Comparison of ENCODE assay signal across 17 mouse cellular contexts in the genomic region with DNA sequence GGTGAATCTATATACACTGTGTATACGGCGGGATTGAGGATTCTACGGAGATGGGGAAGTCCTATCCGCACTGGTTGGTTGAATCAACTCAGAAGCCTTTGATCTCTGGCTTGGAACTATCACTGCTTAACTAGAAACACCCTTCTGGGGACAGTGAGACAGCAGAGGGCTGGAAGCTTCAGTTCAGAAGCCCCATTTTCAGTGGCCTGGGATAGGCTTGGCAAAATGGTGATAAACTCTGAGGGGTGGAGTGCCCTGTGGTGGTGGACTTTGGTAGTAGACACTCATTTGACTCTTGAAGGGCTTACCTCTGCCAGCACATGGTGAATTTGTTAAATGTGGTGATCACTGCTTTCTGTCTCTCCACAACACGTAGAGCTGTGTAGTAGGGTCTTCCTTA. TPM values are rescaled to one million over a fixed set of nuclear protein-coding genes. Genes with fewer than 3 reads are reported as not detected.
DNase-seq lines count a peak whose midpoint lies in the region; ATAC-seq and TF ChIP-seq lines count a peak whose summit lies in the region.
"Had no signal": no experiment of that assay in that cellular context is flagged by ENCODE, and none has a peak within 500 bp of the region (broad histone marks: within the 10 kb centered on the region; RNA-seq: fewer than 3 reads in every experiment).

No protein-coding gene starts in this region.

- H3K9ac ChIP-seq in liver, adult 2 months (ENCODE audit: low read depth, low read length) = no peak overlapping the region
- peak overlapping the region; percentile 71 for H3K9ac ChIP-seq in liver, embryonic 14.5 days (replicated peaks)
- no peak overlapping the region for H3K9ac ChIP-seq in stomach, postnatal 0 days (ENCODE audit: low read length)
- no peak overlapping the region for H3K9ac ChIP-seq in midbrain, embryonic 16.5 days (ENCODE audit: low read depth, low read length)
- H3K9ac ChIP-seq: embryonic facial prominence, embryonic 12.5 days; forebrain, embryonic 13.5 days; forebrain, postnatal 0 days; heart, embryonic 12.5 days; hindbrain, embryonic 15.5 days had no signal

- peaks cover 12% of the 10 kb centered on the region; the same call in 1 of the 2 replicates for H3K79me2 ChIP-seq in liver, adult 2 months (ENCODE audit: control insufficient read depth, insufficient read depth, low read length)

- peak overlapping the region; percentile 78 for H3K27ac ChIP-seq in liver, adult 2 months (replicated peaks; ENCODE audit: insufficient read depth, low read depth, low read length)
- H3K27ac ChIP-seq in liver, embryonic 14.5 days = peak overlapping the region; percentile 100
- H3K27ac ChIP-seq in stomach, postnatal 0 days (replicated peaks) = no peak overlapping the region
- H3K27ac ChIP-seq in cerebellum, adult 2 months (ENCODE audit: insufficient read depth, low read length) = no peak overlapping the region
- H3K27ac ChIP-seq in midbrain, embryonic 16.5 days (ENCODE audit: low read length) = no peak overlapping the region
- H3K27ac ChIP-seq: embryonic facial prominence, embryonic 12.5 days; forebrain, embryonic 13.5 days; hindbrain, embryonic 10.5 days; hindbrain, embryonic 15.5 days had no signal

- 67% methylated on average over 5 of the region's 5 CpGs for WGBS in liver, adult 2 months
- 84% methylated on average over 5 of the region's 5 CpGs for WGBS in liver, embryonic 14.5 days (ENCODE audit: insufficient replicate concordance)
- 93% methylated on average over 5 of the region's 5 CpGs for WGBS in stomach, postnatal 0 days
- WGBS in cerebellum, adult 2 months = 92% methylated on average over 5 of the region's 5 CpGs
- 84% methylated on average over 5 of the region's 5 CpGs for WGBS in midbrain, embryonic 16.5 days

- peak overlapping the region; percentile 29 for H3K4me2 ChIP-seq in liver, embryonic 14.5 days (ENCODE audit: low read depth)
- H3K4me2 ChIP-seq in stomach, postnatal 0 days (replicated peaks; ENCODE audit: low read depth) = no peak overlapping the region
- no peak overlapping the region for H3K4me2 ChIP-seq in midbrain, embryonic 16.5 days (ENCODE audit: low read length)
- H3K4me2 ChIP-seq: embryonic facial prominence, embryonic 12.5 days; forebrain, embryonic 13.5 days; heart, embryonic 12.5 days; hindbrain, embryonic 15.5 days had no signal

- peak; percentile 47 for ATAC-seq in erythroblast, adult 5-6 weeks (replicated peaks; ENCODE audit: low FRiP score, poor library complexity, severe bottlenecking)
- peak; percentile 32; the same call in 1 of the 2 replicates for ATAC-seq in liver, embryonic 14.5 days (ENCODE audit: insufficient read depth)
- ATAC-seq in stomach, postnatal 0 days (ENCODE audit: low FRiP score, low TSS enrichment) = no peak
- no peak for ATAC-seq in midbrain, embryonic 16.5 days
- ATAC-seq: forebrain, embryonic 13.5 days; forebrain, postnatal 0 days had no signal

- no peaks in the 10 kb centered on the region for H3K9me3 ChIP-seq in liver, embryonic 14.5 days (ENCODE audit: control insufficient read depth, low read length)
- no peaks in the 10 kb centered on the region for H3K9me3 ChIP-seq in stomach, postnatal 0 days (ENCODE audit: control insufficient read depth, low read length)
- H3K9me3 ChIP-seq in midbrain, embryonic 16.5 days (replicated peaks; ENCODE audit: control insufficient read depth, low read length, poor library complexity, severe bottlenecking) = no peaks in the 10 kb centered on the region
- H3K9me3 ChIP-seq: embryonic facial prominence, embryonic 12.5 days; forebrain, embryonic 13.5 days; heart, embryonic 12.5 days; hindbrain, embryonic 10.5 days; hindbrain, embryonic 15.5 days had no signal

- TF ChIP-seq POLR2A in liver, adult 2 months (IDR thresholded peaks at IDR 0.05; ENCODE audit: extremely low read depth, insufficient read depth, low read length) = no peak
- TF ChIP-seq POLR2A in cerebellum, adult 2 months (IDR thresholded peaks at IDR 0.05; ENCODE audit: borderline replicate concordance, insufficient read depth, low read length) = no peak

- TF ChIP-seq CTCF in liver, adult 2 months (IDR thresholded peaks at IDR 0.05; ENCODE audit: low read depth, low read length) = no peak
- TF ChIP-seq CTCF in liver, embryonic 14.5 days (IDR thresholded peaks at IDR 0.05; ENCODE audit: low read depth) = peak; percentile 42
- TF ChIP-seq CTCF in stomach, postnatal 0 days (IDR thresholded peaks at IDR 0.05; ENCODE audit: low read depth) = 0 out of 2 replicates have a peak, but pooled peaks have one; percentile 2
- TF ChIP-seq CTCF in cerebellum, adult 2 months (IDR thresholded peaks at IDR 0.05; ENCODE audit: borderline replicate concordance, insufficient read depth, low read depth, low read length) = no peak

- H3K4me3 ChIP-seq in liver, adult 2 months (ENCODE audit: insufficient read depth, low read depth, low read length) = no peak overlapping the region
- H3K4me3 ChIP-seq in liver, embryonic 14.5 days (ENCODE audit: insufficient read depth in 1 of 2, low read depth in 2 of 2, low read length in 2 of 2) = no peak overlapping the region
- no peak overlapping the region for H3K4me3 ChIP-seq in stomach, postnatal 0 days (ENCODE audit: low read depth, low read length)
- H3K4me3 ChIP-seq in cerebellum, adult 2 months (replicated peaks; ENCODE audit: insufficient read depth, low read depth, low read length) = no peak overlapping the region
- H3K4me3 ChIP-seq in midbrain, embryonic 16.5 days (ENCODE audit: low read depth, low read length) = no peak overlapping the region
- H3K4me3 ChIP-seq: embryonic facial prominence, embryonic 12.5 days; forebrain, embryonic 13.5 days; heart, embryonic 12.5 days; hindbrain, embryonic 10.5 days; hindbrain, embryonic 15.5 days had no signal

- no peaks in the 10 kb centered on the region for H3K27me3 ChIP-seq in liver, adult 2 months (ENCODE audit: control insufficient read depth, insufficient read depth, low read length)
- H3K27me3 ChIP-seq in liver, embryonic 14.5 days (ENCODE audit: control insufficient read depth, insufficient read depth, low read length) = no peaks in the 10 kb centered on the region
- no peaks in the 10 kb centered on the region for H3K27me3 ChIP-seq in stomach, postnatal 0 days (ENCODE audit: control insufficient read depth, insufficient read depth, low read length)
- H3K27me3 ChIP-seq in cerebellum, adult 2 months (ENCODE audit: control insufficient read depth, insufficient read depth, low read length) = no peaks in the 10 kb centered on the region
- no peaks in the 10 kb centered on the region for H3K27me3 ChIP-seq in midbrain, embryonic 16.5 days (ENCODE audit: control insufficient read depth, insufficient read depth, low read depth, low read length)
- H3K27me3 ChIP-seq: embryonic facial prominence, embryonic 12.5 days; forebrain, embryonic 13.5 days; heart, embryonic 12.5 days; hindbrain, embryonic 15.5 days had no signal

- TF ChIP-seq EP300 in liver, embryonic 14.5 days (IDR thresholded peaks at IDR 0.05; ENCODE audit: low read depth) = no peak
- TF ChIP-seq EP300 in stomach, postnatal 0 days (optimal IDR thresholded peaks at IDR 0.05) = no peak

- peaks cover 36% of the 10 kb centered on the region for H3K4me1 ChIP-seq in liver, adult 2 months (ENCODE audit: control insufficient read depth, insufficient read depth, low read length)
- H3K4me1 ChIP-seq in liver, embryonic 14.5 days (replicated peaks; ENCODE audit: control insufficient read depth in 2 of 2, insufficient read depth in 2 of 2, low read length in 1 of 2) = peaks cover 82 to 87% of the 10 kb centered on the region in 2 experiments
- H3K4me1 ChIP-seq in stomach, postnatal 0 days (replicated peaks; ENCODE audit: control insufficient read depth, insufficient read depth) = no peaks in the 10 kb centered on the region
- no peaks in the 10 kb centered on the region; the same call in 1 of the 2 replicates for H3K4me1 ChIP-seq in cerebellum, adult 2 months (ENCODE audit: control insufficient read depth, insufficient read depth, low read length)
- H3K4me1 ChIP-seq in midbrain, embryonic 16.5 days (ENCODE audit: control insufficient read depth, insufficient read depth, low read length) = no peaks in the 10 kb centered on the region
- H3K4me1 ChIP-seq: embryonic facial prominence, embryonic 12.5 days; hindbrain, embryonic 15.5 days had no signal

- no peaks in the 10 kb centered on the region for H3K36me3 ChIP-seq in liver, adult 2 months (ENCODE audit: control insufficient read depth, insufficient read depth, low read length)
- no peaks in the 10 kb centered on the region for H3K36me3 ChIP-seq in liver, embryonic 14.5 days (replicated peaks; ENCODE audit: control insufficient read depth, insufficient read depth, low read depth)
- no peaks in the 10 kb centered on the region for H3K36me3 ChIP-seq in stomach, postnatal 0 days (ENCODE audit: control insufficient read depth, insufficient read depth, low read length)
- H3K36me3 ChIP-seq in midbrain, embryonic 16.5 days (ENCODE audit: control insufficient read depth, insufficient read depth, low read length) = no peaks in the 10 kb centered on the region
- H3K36me3 ChIP-seq: embryonic facial prominence, embryonic 12.5 days; heart, embryonic 12.5 days; hindbrain, embryonic 10.5 days; hindbrain, embryonic 15.5 days had no signal

- DNase-seq in liver, adult 2 months (ENCODE audit: extremely low read depth, low read depth, low spot score) = peak; percentile 79
- peak in 1 of 3 experiments; percentile 50 for DNase-seq in liver, embryonic 14.5 days (ENCODE audit: low read depth in 3 of 3, low spot score in 3 of 3)
- DNase-seq in stomach, postnatal 0 days (ENCODE audit: low spot score) = no peak
- DNase-seq in cerebellum, adult 2 months = no peak
- DNase-seq: adrenal gland, adult 2 months; adrenal gland, postnatal 25 days; cerebellum, adult 8-10 months; cerebellum, postnatal 14 days; forebrain, postnatal 0 days; gastrocnemius, postnatal 25 days had no signal

RNA-seq across cellular contexts. Expression of a gene that starts 49.8 kb away (rescaled TPM):
- 0.38 and 0.63 TPM in 2 replicates for total RNA-seq in erythroblast, adult 5-6 weeks (2015; ENCODE audit: low replicate concordance)
- not detected in 2 replicates for total RNA-seq in erythroblast, adult 5-6 weeks (2017; ENCODE audit: low replicate concordance)
- total RNA-seq in liver, adult 2 months (2014; rRNA removed) = 0.13 and 0.18 TPM in 2 replicates
- 0.27 and 0.35 TPM in 2 replicates for polyA plus RNA-seq in liver, adult 2 months (2012; rRNA removed)
- 2.1 and 2.6 TPM in 2 replicates for polyA plus RNA-seq in liver, embryonic 14.5 days (2012; rRNA removed)
- 0.42 and 0.64 TPM in 2 replicates for polyA plus RNA-seq in liver, embryonic 14.5 days (2014; fragmentation: Nextera tagmentation; extraction: Ambion mirVana)
- polyA plus RNA-seq in stomach, postnatal 0 days (2015; fragmentation: Nextera tagmentation; extraction: Ambion mirVana) = 4.3 and 5.0 TPM in 2 replicates
- polyA plus RNA-seq in cerebellum, adult 2 months (2012; rRNA removed) = 25.7 and 29.5 TPM in 2 replicates
- 10.4 and 11.3 TPM in 2 replicates for polyA plus RNA-seq in midbrain, embryonic 16.5 days (2015; fragmentation: Nextera tagmentation; extraction: Ambion mirVana)

RNA-seq across cellular contexts. Expression of a gene that starts 55.4 kb away (rescaled TPM):
- total RNA-seq in erythroblast, adult 5-6 weeks (2015; ENCODE audit: low replicate concordance) = 15.0 and 32.6 TPM in 2 replicates
- total RNA-seq in erythroblast, adult 5-6 weeks (2017; ENCODE audit: low replicate concordance) = 31.5 and 31.9 TPM in 2 replicates
- total RNA-seq in liver, adult 2 months (2014; rRNA removed) = 266 and 269 TPM in 2 replicates
- 237 and 274 TPM in 2 replicates for polyA plus RNA-seq in liver, adult 2 months (2012; rRNA removed)
- 14.7 and 16.4 TPM in 2 replicates for polyA plus RNA-seq in liver, embryonic 14.5 days (2012; rRNA removed)
- polyA plus RNA-seq in liver, embryonic 14.5 days (2014; fragmentation: Nextera tagmentation; extraction: Ambion mirVana) = 25.6 and 29.1 TPM in 2 replicates
- 28.9 and 33.9 TPM in 2 replicates for polyA plus RNA-seq in stomach, postnatal 0 days (2015; fragmentation: Nextera tagmentation; extraction: Ambion mirVana)
- 59.7 and 61.4 TPM in 2 replicates for polyA plus RNA-seq in cerebellum, adult 2 months (2012; rRNA removed)
- 25.1 and 35.3 TPM in 2 replicates for polyA plus RNA-seq in midbrain, embryonic 16.5 days (2015; fragmentation: Nextera tagmentation; extraction: Ambion mirVana)

RNA-seq across cellular contexts. Expression of a gene that starts 59.8 kb away (rescaled TPM):
- 10.9 and 17.3 TPM in 2 replicates for total RNA-seq in erythroblast, adult 5-6 weeks (2015; ENCODE audit: low replicate concordance)
- 2.9 and 10.6 TPM in 2 replicates for total RNA-seq in erythroblast, adult 5-6 weeks (2017; ENCODE audit: low replicate concordance)
- 14.8 and 15.7 TPM in 2 replicates for total RNA-seq in liver, adult 2 months (2014; rRNA removed)
- 31.0 and 44.9 TPM in 2 replicates for polyA plus RNA-seq in liver, adult 2 months (2012; rRNA removed)
- 20.0 and 26.7 TPM in 2 replicates for polyA plus RNA-seq in liver, embryonic 14.5 days (2012; rRNA removed)
- polyA plus RNA-seq in liver, embryonic 14.5 days (2014; fragmentation: Nextera tagmentation; extraction: Ambion mirVana) = 23.6 and 25.2 TPM in 2 replicates
- 46.4 and 49.4 TPM in 2 replicates for polyA plus RNA-seq in stomach, postnatal 0 days (2015; fragmentation: Nextera tagmentation; extraction: Ambion mirVana)
- polyA plus RNA-seq in cerebellum, adult 2 months (2012; rRNA removed) = 58.7 and 60.9 TPM in 2 replicates
- 51.4 and 52.4 TPM in 2 replicates for polyA plus RNA-seq in midbrain, embryonic 16.5 days (2015; fragmentation: Nextera tagmentation; extraction: Ambion mirVana)

Comparison
In these comparisons a context has a peak if more than half of its experiments do, and no peak if none do; other contexts are left out.
1. CTCF ChIP-seq: peak in liver, embryonic 14.5 days (single experiment) and stomach, postnatal 0 days (single experiment); none in liver, adult 2 months (single experiment) and cerebellum, adult 2 months (single experiment).
2. ATAC-seq: peak in erythroblast, adult 5-6 weeks (single experiment) and liver, embryonic 14.5 days (single experiment); none in stomach, postnatal 0 days (single experiment) and midbrain, embryonic 16.5 days (single experiment).
3. H3K27ac ChIP-seq: peak in liver, adult 2 months (single experiment) and liver, embryonic 14.5 days (single experiment); none in stomach, postnatal 0 days (single experiment), cerebellum, adult 2 months (single experiment) and midbrain, embryonic 16.5 days (single experiment).